Mouse (Mus musculus) urinary bladder, postnatal 14 days (tissue): ENCODE measurements around the gene Ndufb3.
"Not testable (repeated sequence)": the region's sequence is repeated elsewhere in the genome, so short reads cannot be mapped to it uniquely, and the experiment has no call there.

Experiments
- DNase-seq: peaks from one replicate; pipeline ENCODE4 v3.0.0; 2021; ENCODE audit warnings: low spot score

Gene Ndufb3

DNA sequence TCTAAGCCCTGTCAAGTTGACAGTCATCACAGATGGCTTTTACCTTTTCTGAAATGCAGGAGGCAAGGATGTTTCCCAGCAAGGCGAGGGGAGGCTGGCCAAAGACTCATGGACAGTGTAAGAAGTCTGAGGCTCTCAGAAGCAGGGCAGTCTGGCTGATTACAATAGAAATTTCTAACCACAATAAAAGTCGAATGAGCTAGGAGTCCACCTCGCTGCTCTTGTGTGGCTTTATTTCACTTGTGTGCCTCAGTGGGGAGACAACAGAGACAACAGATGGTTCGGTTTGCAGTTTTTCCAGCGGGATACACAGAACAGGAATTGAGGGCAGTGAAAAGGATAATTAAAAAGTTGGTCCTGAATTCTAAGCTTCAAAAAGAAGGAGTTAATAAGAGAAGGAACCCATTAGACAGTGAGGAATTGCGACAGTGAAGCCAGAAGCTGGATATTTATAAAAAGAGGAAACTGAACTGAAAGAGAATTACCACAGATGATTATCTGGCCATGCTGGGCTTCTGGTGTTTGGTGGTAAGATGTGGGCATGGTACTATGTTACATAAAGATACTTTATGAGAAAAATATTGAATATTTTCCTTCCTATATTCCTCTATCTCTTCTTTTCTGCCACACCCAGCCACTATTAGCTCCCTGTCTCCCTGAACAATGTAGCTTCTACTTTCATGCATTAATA is 31.9 kb downstream of the Ndufb3 start:
- no peak for DNase-seq

GRCm38 (mm10) chr1:58618766-58619165 is 32.6 kb downstream of the Ndufb3 start:
- no peak for DNase-seq

GRCm38 (mm10) chr1:58621251-58621650 is 35.1 kb downstream of the Ndufb3 start:
- DNase-seq = no peak

GRCm38 (mm10) chr1:58621996-58622748 is 36.0 kb downstream of the Ndufb3 start:
- DNase-seq = no peak

GRCm38 (mm10) chr1:58628847-58629246 is 42.7 kb downstream of the Ndufb3 start:
- DNase-seq = not testable (repeated sequence)
